Comparison of ENCODE assay signal across 22 mouse cellular contexts in the genomic region with DNA sequence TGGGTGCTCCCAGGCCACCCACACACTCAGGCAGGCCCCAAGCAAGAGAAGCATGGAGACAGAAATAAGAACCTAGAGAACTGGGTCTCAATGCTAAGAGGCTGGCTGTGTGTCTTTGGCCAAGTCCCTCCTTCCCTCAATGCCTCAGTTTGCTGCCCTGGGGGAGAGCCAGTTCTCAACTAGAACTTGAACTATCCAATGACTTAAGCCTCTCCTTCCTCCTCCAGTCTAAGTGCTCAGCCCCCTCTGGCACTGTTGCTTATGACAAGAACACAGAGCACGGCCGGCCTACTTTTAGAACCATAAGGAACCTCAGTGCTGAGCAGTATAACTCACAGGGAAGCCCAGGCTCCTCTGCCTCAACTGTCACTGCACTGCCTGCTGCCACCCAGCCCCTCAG. TPM values are rescaled to one million over a fixed set of nuclear protein-coding genes. Genes with fewer than 3 reads are reported as not detected.
"Had no signal": no experiment of that assay in that cellular context is flagged by ENCODE, and none has a peak within 500 bp of the region (broad histone marks: within the 10 kb centered on the region; RNA-seq: fewer than 3 reads in every experiment).

No protein-coding gene starts in this region.

- H3K4me3 ChIP-seq: intestine, embryonic 15.5 days; left cerebral cortex, adult 2 months; liver, embryonic 13.5 days; midbrain, embryonic 12.5 days; midbrain, embryonic 15.5 days; myocyte; neural tube, embryonic 13.5 days; stomach, embryonic 15.5 days had no signal

- H3K27me3 ChIP-seq: intestine, embryonic 15.5 days; liver, embryonic 13.5 days; neural tube, embryonic 13.5 days; stomach, embryonic 15.5 days had no signal

- H3K9ac ChIP-seq: intestine, embryonic 15.5 days; liver, embryonic 13.5 days; midbrain, embryonic 12.5 days; midbrain, embryonic 15.5 days; neural tube, embryonic 13.5 days; stomach, embryonic 15.5 days had no signal

- H3K27ac ChIP-seq: intestine, embryonic 15.5 days; left cerebral cortex, adult 2 months; liver, embryonic 13.5 days; midbrain, embryonic 12.5 days; midbrain, embryonic 15.5 days; neural tube, embryonic 13.5 days; stomach, embryonic 15.5 days had no signal

- H3K9me3 ChIP-seq: intestine, embryonic 15.5 days; liver, embryonic 13.5 days; midbrain, embryonic 12.5 days; midbrain, embryonic 15.5 days; neural tube, embryonic 13.5 days; stomach, embryonic 15.5 days had no signal

- H3K36me3 ChIP-seq: intestine, embryonic 15.5 days; liver, embryonic 13.5 days; midbrain, embryonic 12.5 days; midbrain, embryonic 15.5 days; neural tube, embryonic 13.5 days; stomach, embryonic 15.5 days had no signal

- ATAC-seq: intestine, embryonic 15.5 days; midbrain, embryonic 15.5 days had no signal

- H3K4me2 ChIP-seq: intestine, embryonic 15.5 days; liver, embryonic 13.5 days; midbrain, embryonic 12.5 days; midbrain, embryonic 15.5 days; neural tube, embryonic 13.5 days; stomach, embryonic 15.5 days had no signal

- DNase-seq: kidney, adult 11 months; kidney, postnatal 14 days; layer of hippocampus, postnatal 36 days; liver, embryonic 13.5 days; lung, adult 2 months; lung, postnatal 36 days; retina, postnatal 1 day; right cerebral cortex, postnatal 25 days; spleen, adult 18-20 months; thymus, postnatal 25 days had no signal

RNA-seq across cellular contexts. Expression of gene Adamts15, which starts 8.0 kb away (rescaled TPM):
- total RNA-seq: megakaryocyte-erythroid progenitor cell, adult 5-6 weeks; monocyte, adult 5-6 weeks; neutrophil, adult 5-6 weeks had no signal
- polyA plus RNA-seq: myocyte had no signal

RNA-seq across cellular contexts. Expression of gene Adamts8, which starts 28.1 kb away (rescaled TPM):
- total RNA-seq: liver, adult 2 months; megakaryocyte progenitor cell, adult 5-6 weeks; megakaryocyte-erythroid progenitor cell, adult 5-6 weeks; monocyte, adult 5-6 weeks; neutrophil, adult 5-6 weeks had no signal
- polyA plus RNA-seq: liver, adult 2 months; myocyte had no signal
